Mouse (Mus musculus) embryonic fibroblast, embryonic 13.5 days (primary cell): ENCODE results near the gene Foxn3.

ENCODE experiments used
- CTCF ChIP-seq: IDR thresholded peaks from 2 replicates; pipeline ENCODE4 v1.5.1; 2011; ENCODE audit warnings: mild to moderate bottlenecking, control low read depth, low read length, moderate library complexity, borderline replicate concordance; ENCODE audit not compliant: insufficient read depth
- POLR2A ChIP-seq: IDR thresholded peaks from 2 replicates; pipeline ENCODE4 v1.6.1; 2011; ENCODE audit warnings: low read depth, mild to moderate bottlenecking, control low read depth, low read length, moderate library complexity

GRCm38 (mm10) chr12:99150126-99150525 lies 413.3 kb downstream of the Foxn3 start:
- TF ChIP-seq POLR2A (no peak), CTCF (peak; percentile 38; the same call in 1 of the 2 replicates)
